Mouse (Mus musculus): Measurements from ENCODE around the gene Fbxw11. TPM values are rescaled to one million over a fixed set of nuclear protein-coding genes. Genes with fewer than 3 reads are reported as not detected.

Gene Fbxw11
- 17.3 and 29.8 TPM in 2 replicates for polyA plus RNA-seq (2012; rRNA removed)

- WGBS = under 1% methylated on average over 63 of the region's 64 CpGs
- no peak for TF ChIP-seq CTCF (IDR thresholded peaks at IDR 0.05; ENCODE audit: extremely low read depth, insufficient read length, insufficient replicate concordance, low read depth, low read length)
- TF ChIP-seq POLR2A (IDR thresholded peaks at IDR 0.05; ENCODE audit: low read depth, low read length) = peak; percentile 58
- no peaks in the 10 kb centered on the region for H3K27me3 ChIP-seq (ENCODE audit: control insufficient read depth, insufficient read depth, low read length)
- H3K36me3 ChIP-seq (ENCODE audit: control insufficient read depth, insufficient read depth, low read length) = no peaks in the 10 kb centered on the region
- peak within 1 kb of the TSS; percentile 98 for H3K27ac ChIP-seq (ENCODE audit: insufficient read depth, low read depth, low read length)
- peaks cover 4% of the 10 kb centered on the region; the same call in 1 of the 2 replicates for H3K4me1 ChIP-seq (ENCODE audit: control insufficient read depth, insufficient read depth, insufficient read length, low read length)
- peak within 1 kb of the TSS; percentile 82 for H3K4me3 ChIP-seq (ENCODE audit: low read depth, low read length)
Measured at GRCm38 (mm10) chr11:32642249-32642876, at the start of gene Fbxw11. Gene Fbxw11, plus strand, starts transcription at chr11:32642724.

- WGBS = 86% methylated on average over 7 of the region's 7 CpGs
- H3K36me3 ChIP-seq (ENCODE audit: control insufficient read depth, insufficient read depth, low read length) = peaks cover 12% of the 10 kb centered on the region
Measured at GRCm38 (mm10) chr11:32593081-32593480, 49.4 kb upstream of the Fbxw11 start.

GRCm38 (mm10) chr11:32594122-32594521 lies 48.4 kb upstream of the Fbxw11 start:
- WGBS = 90% methylated on average over 4 of the region's 4 CpGs
- peaks cover 8% of the 10 kb centered on the region; the same call in 1 of the 2 replicates for H3K4me1 ChIP-seq (ENCODE audit: control insufficient read depth, insufficient read depth, insufficient read length, low read length)
- no peak overlapping the region for H3K27ac ChIP-seq (ENCODE audit: insufficient read depth, low read depth, low read length)
- no peak overlapping the region for H3K4me3 ChIP-seq (ENCODE audit: low read depth, low read length)
- peaks cover 17% of the 10 kb centered on the region for H3K36me3 ChIP-seq (ENCODE audit: control insufficient read depth, insufficient read depth, low read length)
- no peak for TF ChIP-seq POLR2A (IDR thresholded peaks at IDR 0.05; ENCODE audit: low read depth, low read length)
- TF ChIP-seq CTCF (IDR thresholded peaks at IDR 0.05; ENCODE audit: extremely low read depth, insufficient read length, insufficient replicate concordance, low read depth, low read length) = peak; percentile 44; the same call in 1 of the 2 replicates
- H3K27me3 ChIP-seq (ENCODE audit: control insufficient read depth, insufficient read depth, low read length) = no peaks in the 10 kb centered on the region

More at GRCm38 (mm10) chr11:32593081-32593480, 49.4 kb upstream of the Fbxw11 start:
- Histone ChIP-seq H3K4me1 (ENCODE audit: control insufficient read depth, insufficient read depth, insufficient read length, low read length) (no peaks in the 10 kb centered on the region), H3K4me3 (ENCODE audit: low read depth, low read length) (no peak overlapping the region), H3K27ac (ENCODE audit: insufficient read depth, low read depth, low read length) (no peak overlapping the region), H3K27me3 (ENCODE audit: control insufficient read depth, insufficient read depth, low read length) (no peaks in the 10 kb centered on the region)
- TF ChIP-seq POLR2A (IDR thresholded peaks at IDR 0.05; ENCODE audit: low read depth, low read length) = no peak
- no peak for TF ChIP-seq CTCF (IDR thresholded peaks at IDR 0.05; ENCODE audit: extremely low read depth, insufficient read length, insufficient replicate concordance, low read depth, low read length)

GRCm38 (mm10) chr11:32600371-32600770 lies 42.2 kb upstream of the Fbxw11 start:
- no peak overlapping the region for H3K4me3 ChIP-seq (ENCODE audit: low read depth, low read length)
- WGBS = 93% methylated on average over 6 of the region's 6 CpGs
- H3K27me3 ChIP-seq (ENCODE audit: control insufficient read depth, insufficient read depth, low read length) = no peaks in the 10 kb centered on the region
- TF ChIP-seq CTCF (IDR thresholded peaks at IDR 0.05; ENCODE audit: extremely low read depth, insufficient read length, insufficient replicate concordance, low read depth, low read length) = no peak
- TF ChIP-seq POLR2A (IDR thresholded peaks at IDR 0.05; ENCODE audit: low read depth, low read length) = no peak
- H3K4me1 ChIP-seq (ENCODE audit: control insufficient read depth, insufficient read depth, insufficient read length, low read length) = peaks cover 30% of the 10 kb centered on the region
- H3K27ac ChIP-seq (ENCODE audit: insufficient read depth, low read depth, low read length) = no peak overlapping the region
- H3K36me3 ChIP-seq (ENCODE audit: control insufficient read depth, insufficient read depth, low read length) = peaks cover 18% of the 10 kb centered on the region

- peak overlapping the region; percentile 25 for H3K4me3 ChIP-seq (ENCODE audit: low read depth, low read length)
- H3K27me3 ChIP-seq (ENCODE audit: control insufficient read depth, insufficient read depth, low read length) = no peaks in the 10 kb centered on the region
- peaks cover 18% of the 10 kb centered on the region for H3K36me3 ChIP-seq (ENCODE audit: control insufficient read depth, insufficient read depth, low read length)
- H3K27ac ChIP-seq (ENCODE audit: insufficient read depth, low read depth, low read length) = peak overlapping the region; percentile 57
- WGBS = 41% methylated on average over 12 of the region's 12 CpGs
- H3K4me1 ChIP-seq (ENCODE audit: control insufficient read depth, insufficient read depth, insufficient read length, low read length) = peaks cover 39% of the 10 kb centered on the region
- 0 out of 2 replicates have a peak, but pooled peaks have one; percentile 7 for TF ChIP-seq POLR2A (IDR thresholded peaks at IDR 0.05; ENCODE audit: low read depth, low read length)
- TF ChIP-seq CTCF (IDR thresholded peaks at IDR 0.05; ENCODE audit: extremely low read depth, insufficient read length, insufficient replicate concordance, low read depth, low read length) = no peak
Measured at GRCm38 (mm10) chr11:32601528-32602323, 40.8 kb upstream of the Fbxw11 start.

GRCm38 (mm10) chr11:32604663-32605062 lies 37.9 kb upstream of the Fbxw11 start:
- no peak overlapping the region for H3K4me3 ChIP-seq (ENCODE audit: low read depth, low read length)
- peaks cover 26% of the 10 kb centered on the region for H3K4me1 ChIP-seq (ENCODE audit: control insufficient read depth, insufficient read depth, insufficient read length, low read length)
- TF ChIP-seq CTCF (IDR thresholded peaks at IDR 0.05; ENCODE audit: extremely low read depth, insufficient read length, insufficient replicate concordance, low read depth, low read length) = no peak
- H3K27ac ChIP-seq (ENCODE audit: insufficient read depth, low read depth, low read length) = peak overlapping the region; percentile 91
- WGBS = 71% methylated on average over 4 of the region's 4 CpGs
- peaks cover 7% of the 10 kb centered on the region; the same call in 1 of the 2 replicates for H3K36me3 ChIP-seq (ENCODE audit: control insufficient read depth, insufficient read depth, low read length)
- H3K27me3 ChIP-seq (ENCODE audit: control insufficient read depth, insufficient read depth, low read length) = no peaks in the 10 kb centered on the region

Measured in small intestine, adult 2 months (tissue).